Mouse (Mus musculus) olfactory bulb, adult 2 months (tissue): ENCODE results near the gene Gm12216.

Source experiments
- CTCF ChIP-seq: fragments of 200-500 bp; IDR thresholded peaks from 2 replicates; pipeline ENCODE4 v1.5.1; 2012; ENCODE audit warnings: low read depth, mild to moderate bottlenecking, low read length, moderate library complexity; ENCODE audit not compliant: insufficient read depth
- POLR2A ChIP-seq: fragments of 200-500 bp; IDR thresholded peaks from 2 replicates; pipeline ENCODE4 v1.6.1; 2012; ENCODE audit warnings: mild to moderate bottlenecking, low read depth, low read length, moderate library complexity; ENCODE audit not compliant: insufficient read depth

DNA sequence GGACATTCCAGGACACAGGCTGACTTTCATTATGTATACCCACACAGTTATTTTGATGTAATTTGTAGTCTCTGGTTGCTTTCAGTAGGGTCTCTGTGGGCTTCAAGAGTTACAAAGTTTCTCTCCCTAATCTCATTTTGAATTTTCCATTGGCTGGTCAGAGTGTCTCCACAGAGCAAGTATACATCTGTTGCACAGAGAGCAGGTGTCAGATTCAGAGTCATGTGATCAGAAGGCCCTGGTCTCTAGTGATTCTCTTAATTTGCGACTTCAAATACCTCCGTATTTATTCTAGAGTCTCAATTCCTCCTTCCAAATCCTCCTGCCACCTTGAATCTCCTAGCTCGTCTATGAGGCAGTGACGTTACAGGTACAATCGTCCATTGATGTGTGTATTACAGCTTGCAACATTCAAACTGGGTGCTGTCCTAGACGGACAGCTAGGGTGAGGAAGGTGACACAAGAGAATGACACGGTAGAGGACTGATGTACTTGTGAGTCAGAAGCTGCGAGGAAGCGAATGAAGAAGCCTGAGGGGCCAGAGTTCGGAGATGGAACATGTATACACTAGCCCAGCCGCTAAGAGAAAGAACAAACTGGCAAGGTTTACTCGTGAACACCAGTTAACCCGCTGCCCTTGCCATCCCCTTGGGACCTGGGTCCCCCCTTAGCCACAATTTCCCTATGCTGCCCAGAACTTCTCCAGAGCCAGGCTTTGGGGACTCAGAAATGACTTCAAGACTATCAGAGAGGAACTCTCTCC is 90.5 kb downstream of the Gm12216 start:
- TF ChIP-seq CTCF (no peak), POLR2A (no peak)
